Mouse (Mus musculus): ENCODE results near the gene Aifm1.

GRCm38 (mm10) chrX:48518211-48518807 lies 4.9 kb upstream of the Aifm1 start:
- TF ChIP-seq GATA1 (IDR thresholded peaks at IDR 0.05; ENCODE audit: borderline replicate concordance, low read length): no peak
- no peak for TF ChIP-seq CTCF (IDR thresholded peaks at IDR 0.05; ENCODE audit: low read depth, low read length)
- no peak for TF ChIP-seq POLR2AphosphoS5 (IDR thresholded peaks at IDR 0.05; ENCODE audit: insufficient replicate concordance, low read depth, low read length)
- TF ChIP-seq TAL1 (conservative IDR thresholded peaks at IDR 0.05; ENCODE audit: low read depth, low read length): no peak
- TF ChIP-seq GATA2 (IDR thresholded peaks at IDR 0.05; ENCODE audit: borderline replicate concordance, low read depth, low read length): no peak

Data from G1E (cell line).